Comparison of ENCODE assay signal across 16 mouse cellular contexts in the genomic region with DNA sequence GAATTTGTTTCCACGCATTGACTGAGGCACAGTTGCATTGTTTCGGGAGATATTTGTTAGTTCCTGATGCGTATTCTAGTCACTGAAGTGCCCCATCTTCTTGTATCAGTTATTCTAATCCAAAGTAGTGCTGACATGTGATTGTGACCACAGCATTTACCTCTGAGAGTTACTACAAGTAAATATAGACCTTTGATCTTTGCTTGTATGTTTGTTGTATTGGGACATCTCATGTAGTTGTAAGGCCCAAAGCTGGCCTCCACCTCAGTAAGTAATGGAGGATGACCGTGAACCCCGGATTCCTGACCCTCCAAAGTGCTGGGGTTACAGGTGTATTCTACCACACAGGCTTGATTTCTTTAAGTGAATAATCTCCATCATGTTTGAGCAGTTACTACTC.
"Had no signal": no experiment of that assay in that cellular context is flagged by ENCODE, and none has a peak within 500 bp of the region (broad histone marks: within the 10 kb centered on the region; RNA-seq: fewer than 3 reads in every experiment).

No protein-coding gene starts in this region.

- DNase-seq: retina, postnatal 1 day; right cerebral cortex, adult 18-20 months; right cerebral cortex, postnatal 14 days; right cerebral cortex, postnatal 25 days; right cerebral cortex, postnatal 4 days; spleen, adult 18-20 months; thymus, adult 18-20 months; thymus, adult 2 months; thymus, postnatal 14 days; thymus, postnatal 25 days; thymus, postnatal 36 days; thymus, postnatal 4 days had no signal

- H3K9ac ChIP-seq: neural tube, embryonic 13.5 days; neural tube, embryonic 15.5 days; stomach, embryonic 15.5 days had no signal

- H3K4me3 ChIP-seq: neural tube, embryonic 13.5 days; neural tube, embryonic 15.5 days; stomach, embryonic 15.5 days had no signal

- H3K27me3 ChIP-seq: neural tube, embryonic 13.5 days; neural tube, embryonic 15.5 days; stomach, embryonic 15.5 days had no signal

- H3K4me2 ChIP-seq: neural tube, embryonic 13.5 days; neural tube, embryonic 15.5 days; stomach, embryonic 15.5 days had no signal

- H3K36me3 ChIP-seq: neural tube, embryonic 13.5 days; neural tube, embryonic 15.5 days; stomach, embryonic 15.5 days had no signal

- H3K4me1 ChIP-seq: stomach, embryonic 15.5 days had no signal

- H3K9me3 ChIP-seq: neural tube, embryonic 13.5 days; neural tube, embryonic 15.5 days; stomach, embryonic 15.5 days had no signal

- H3K27ac ChIP-seq: neural tube, embryonic 13.5 days; neural tube, embryonic 15.5 days; stomach, embryonic 15.5 days; stomach, postnatal 0 days had no signal
